Mouse (Mus musculus) urinary bladder, postnatal 25 days (tissue): ENCODE measurements around the gene Plxna1.

Experiments used
- DNase-seq: peaks from one replicate; pipeline ENCODE4 v3.0.0; 2022; ENCODE audit warnings: low spot score

Plxna1 gene

DNA sequence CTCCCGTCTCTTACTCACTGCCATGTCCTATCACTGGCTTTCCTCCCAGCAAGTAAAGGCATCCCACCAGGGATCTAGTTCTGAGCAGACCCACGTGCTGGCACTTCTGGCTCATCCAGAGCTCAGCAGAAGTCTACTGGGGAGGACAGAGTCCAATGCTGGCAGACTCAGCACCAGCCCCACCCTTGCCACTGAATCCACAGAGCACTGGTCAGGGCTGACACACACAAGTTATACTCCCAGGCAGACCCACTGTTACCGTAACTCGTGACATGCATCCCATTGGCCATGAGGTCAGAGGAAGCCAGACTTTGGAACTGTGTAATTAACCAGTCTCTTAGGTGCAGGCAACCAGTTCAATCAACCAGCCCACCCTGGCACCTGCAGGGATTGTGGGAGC is 33.8 kb downstream of the Plxna1 start:
- DNase-seq: no peak

DNA sequence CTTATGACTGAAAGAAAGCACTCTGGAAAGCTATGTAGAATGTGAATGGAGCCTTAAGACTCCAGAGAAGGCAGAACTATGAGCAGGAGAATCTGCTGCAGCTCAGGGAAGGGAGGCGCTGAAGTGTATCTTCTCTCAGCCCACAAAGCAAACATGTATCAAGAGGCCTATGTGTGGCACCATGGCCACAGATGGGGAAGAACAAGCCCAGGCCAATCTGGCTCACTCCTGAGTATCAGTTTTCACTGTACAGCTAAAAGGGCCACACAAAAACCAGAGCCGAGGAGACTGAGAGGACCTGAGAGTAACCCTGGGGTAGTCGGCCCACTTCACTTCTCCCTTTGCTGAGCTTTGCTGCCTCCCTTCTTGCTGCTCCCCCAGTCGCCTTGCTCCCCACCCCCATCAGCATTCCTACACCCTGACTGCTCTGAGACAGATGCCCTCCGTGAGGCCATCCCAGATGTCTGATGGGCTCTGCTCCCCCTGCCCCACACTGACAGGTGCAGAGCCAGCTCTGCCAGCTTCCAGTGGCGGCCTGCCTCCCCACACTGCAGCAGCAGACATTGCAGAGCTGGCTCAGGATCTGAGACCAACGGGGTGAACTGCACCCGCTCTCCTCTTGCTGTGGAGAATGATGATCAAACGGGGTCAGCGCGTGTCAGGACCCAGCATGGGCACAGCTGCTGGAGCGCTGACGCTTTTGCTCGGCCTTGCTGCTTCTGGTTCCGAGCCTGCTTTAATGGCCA is 34.5 kb downstream of the Plxna1 start:
- DNase-seq: no peak

DNA sequence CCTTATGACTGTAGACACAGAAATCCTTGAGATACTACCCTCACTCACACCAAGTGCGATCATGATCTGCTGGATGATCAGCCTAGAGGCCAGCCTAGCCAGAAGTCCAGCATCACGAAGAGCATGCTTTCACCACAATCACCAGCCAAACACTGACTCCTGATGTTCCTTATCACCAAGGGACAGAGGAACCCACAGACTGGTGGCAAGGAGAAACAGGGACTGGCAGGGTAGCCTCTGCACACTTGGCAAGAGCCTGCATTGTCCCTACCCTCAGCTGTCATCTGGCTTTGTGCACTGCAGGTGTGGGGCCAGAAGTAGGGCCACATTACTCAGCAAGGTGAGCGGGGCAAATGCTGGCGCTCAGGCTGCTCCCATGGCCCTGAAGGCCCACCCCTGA is 37.6 kb downstream of the Plxna1 start:
- no peak for DNase-seq

DNA sequence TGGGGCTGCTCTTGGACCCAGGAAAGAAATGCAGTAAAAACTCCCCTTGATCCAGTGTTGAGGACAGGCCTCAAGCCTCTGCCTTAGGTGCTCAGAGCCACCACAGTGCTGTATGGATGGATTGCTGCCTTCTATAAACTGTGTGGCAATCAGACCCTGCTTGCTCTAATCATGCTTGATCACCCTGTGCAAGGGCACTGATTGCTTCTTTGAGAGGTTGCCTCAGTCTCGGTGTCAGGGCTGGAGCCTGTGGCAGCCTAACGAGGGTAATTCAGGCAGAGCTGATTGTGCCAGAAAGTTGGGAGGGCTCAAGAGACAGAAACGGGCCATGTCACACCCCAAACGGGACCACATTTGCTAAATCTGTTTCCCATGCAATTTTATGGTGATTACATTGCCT is 47.2 kb downstream of the Plxna1 start:
- no peak for DNase-seq

DNA sequence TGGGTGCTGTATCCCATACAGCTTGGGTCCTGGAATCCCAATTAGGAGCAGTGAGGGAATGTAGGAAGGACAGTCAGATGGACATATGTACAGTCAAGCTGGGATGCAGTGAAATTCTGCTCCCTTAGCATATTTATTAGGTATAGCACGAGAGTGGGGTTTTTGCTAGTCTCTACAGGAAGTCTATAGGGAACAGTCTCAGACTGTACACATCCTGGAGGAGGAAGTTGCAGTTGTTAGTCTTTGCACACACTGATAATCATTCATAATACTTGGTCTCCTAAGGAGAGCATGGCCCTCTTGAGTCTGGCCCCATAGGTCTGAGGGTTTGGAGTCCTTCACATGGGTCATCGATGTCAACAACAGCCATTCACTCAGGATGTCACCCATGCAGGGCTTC is 50.9 kb downstream of the Plxna1 start:
- no peak for DNase-seq

DNA sequence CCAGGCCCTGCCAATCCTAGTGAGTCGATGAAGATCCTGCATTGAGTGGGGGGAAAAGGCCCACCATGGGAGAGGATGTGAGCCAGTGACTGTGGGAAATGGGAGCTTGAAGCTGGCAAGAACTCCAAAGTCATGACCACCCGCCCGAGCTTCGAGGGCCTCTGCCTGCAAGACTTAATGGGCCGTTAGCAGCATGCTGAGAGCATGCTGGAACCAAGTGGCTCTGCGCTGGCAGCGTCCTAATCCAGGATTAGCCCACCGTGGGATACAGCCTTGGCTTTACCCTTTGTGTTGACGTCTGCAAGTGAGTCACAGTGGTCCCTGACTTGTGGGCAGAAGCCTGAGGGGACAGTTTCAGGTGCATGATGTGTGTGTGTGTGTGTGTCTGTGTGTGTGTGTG is 52.2 kb downstream of the Plxna1 start:
- DNase-seq: no peak

DNA sequence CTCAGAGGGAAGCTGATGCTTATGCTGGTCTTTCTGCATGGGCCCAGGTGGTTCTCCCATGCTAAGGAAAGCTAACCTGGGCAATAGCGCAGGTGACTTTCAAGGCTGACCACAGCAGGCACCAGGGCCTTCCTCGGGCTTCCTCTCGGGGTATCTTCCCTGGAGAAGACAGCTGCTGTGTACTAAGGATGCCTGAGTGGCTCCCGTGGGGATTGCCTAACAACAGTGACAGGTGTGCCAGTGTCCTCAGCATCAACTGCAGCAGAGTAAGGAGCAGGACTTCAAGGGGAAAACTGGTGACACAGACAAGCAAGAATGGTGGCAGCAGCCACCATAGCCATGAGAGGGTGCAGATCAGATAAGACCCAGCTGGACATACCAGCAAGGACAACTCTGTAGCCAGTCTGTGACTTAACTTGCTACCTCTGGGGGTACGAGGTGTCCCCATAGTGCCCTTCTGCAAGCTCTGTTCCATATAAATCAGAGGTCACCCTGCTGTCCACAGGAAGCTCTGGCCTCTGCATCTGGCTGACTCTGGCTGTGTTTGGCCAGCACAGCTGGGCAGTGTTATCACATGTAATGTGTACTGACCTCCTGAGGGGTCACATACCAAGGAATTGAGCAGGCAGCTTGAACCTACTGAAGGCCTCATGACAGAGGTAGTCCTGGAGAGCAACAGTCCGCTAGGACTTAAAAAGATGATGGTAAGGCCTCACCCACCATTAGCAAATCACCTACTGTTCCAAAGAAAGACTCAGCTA is 54.0 kb downstream of the Plxna1 start:
- DNase-seq: no peak

DNA sequence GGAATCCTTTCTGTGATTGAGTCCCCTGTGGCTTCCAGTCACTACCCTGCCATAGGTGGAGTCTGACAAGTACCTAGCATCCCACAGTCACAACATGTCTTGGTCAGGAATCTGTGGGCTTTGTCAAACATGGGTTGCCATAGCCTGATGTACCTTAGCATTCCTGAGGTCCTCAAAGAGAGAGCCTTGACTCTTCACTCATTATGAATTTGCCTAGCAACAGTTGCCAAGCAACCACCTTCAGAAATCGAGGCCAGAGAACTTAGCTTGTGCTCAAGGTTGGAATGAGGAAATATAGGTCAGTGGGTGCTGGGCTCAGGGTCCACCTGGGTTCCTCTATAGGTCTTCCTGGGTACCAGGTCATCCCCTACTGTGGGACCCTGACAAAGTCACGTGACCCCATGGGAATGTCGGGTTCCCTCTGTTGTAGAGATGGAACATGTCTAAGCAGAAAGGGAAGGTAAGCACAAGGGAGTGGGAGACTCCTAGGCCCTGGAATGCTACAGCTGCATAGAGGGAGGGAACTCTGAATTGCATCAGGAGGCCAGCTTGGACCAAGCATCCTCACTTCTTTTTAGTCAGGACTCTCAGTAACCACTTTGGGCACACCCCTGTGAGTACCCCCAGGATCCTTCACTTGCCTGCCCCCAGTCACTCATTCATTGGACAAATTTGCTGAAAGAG is 57.9 kb downstream of the Plxna1 start:
- no peak for DNase-seq

DNA sequence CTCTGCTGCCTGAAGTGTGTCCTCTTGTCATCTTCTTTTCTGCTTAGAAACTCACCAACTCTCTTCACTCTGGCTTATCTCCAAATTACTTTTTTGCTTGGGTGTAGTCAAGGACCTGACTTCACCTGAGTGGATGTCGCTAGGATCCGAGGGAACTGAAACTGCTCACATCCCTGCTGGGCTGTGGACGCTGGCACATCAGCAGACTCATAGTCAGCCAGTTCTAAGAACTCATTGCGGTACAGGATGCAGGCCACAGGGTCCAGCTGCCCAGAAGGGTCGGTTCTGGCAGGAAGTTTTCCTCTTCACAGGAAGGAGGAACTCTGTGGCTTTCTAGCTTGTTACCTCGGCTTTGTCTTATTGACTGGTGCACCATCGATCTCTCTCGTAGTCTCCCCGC is 62.6 kb downstream of the Plxna1 start:
- DNase-seq: no peak

DNA sequence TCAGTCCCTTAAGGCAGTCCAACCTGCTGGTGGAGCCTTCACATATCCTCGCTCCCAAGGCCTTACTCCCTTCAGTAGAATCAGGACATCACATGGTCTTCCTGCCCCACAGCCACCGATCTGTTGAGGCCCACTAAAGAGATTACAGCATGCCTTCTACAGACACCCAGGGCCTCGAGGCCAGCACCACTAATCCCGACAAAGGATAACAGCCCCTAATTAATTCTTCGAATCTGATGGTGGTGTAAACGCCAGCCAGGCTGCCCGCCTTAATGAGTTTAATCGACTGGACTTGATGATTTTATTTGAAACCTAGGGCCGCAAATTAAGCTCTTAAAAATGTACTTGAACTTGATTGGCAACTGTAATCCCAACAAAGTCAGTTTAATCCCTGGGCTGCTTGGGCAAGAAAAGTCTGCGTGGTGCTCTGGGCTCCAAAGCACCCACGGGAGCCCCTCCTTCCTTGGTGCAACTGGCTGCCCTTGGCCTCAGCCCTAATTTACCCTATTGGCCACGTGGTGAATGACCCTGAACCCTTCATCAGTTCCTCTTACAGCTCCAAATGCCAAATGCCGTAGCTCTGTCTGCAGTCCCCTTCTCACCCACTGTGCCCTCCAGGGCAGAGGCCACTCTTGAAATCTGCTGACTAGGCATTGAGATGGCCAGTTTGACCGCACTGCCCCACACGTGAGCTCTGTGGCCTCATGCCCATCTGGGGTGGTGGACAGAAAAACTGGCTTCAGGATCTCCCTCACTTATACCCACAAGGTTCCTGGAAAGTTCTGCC is 65.3 kb downstream of the Plxna1 start:
- no peak for DNase-seq

DNA sequence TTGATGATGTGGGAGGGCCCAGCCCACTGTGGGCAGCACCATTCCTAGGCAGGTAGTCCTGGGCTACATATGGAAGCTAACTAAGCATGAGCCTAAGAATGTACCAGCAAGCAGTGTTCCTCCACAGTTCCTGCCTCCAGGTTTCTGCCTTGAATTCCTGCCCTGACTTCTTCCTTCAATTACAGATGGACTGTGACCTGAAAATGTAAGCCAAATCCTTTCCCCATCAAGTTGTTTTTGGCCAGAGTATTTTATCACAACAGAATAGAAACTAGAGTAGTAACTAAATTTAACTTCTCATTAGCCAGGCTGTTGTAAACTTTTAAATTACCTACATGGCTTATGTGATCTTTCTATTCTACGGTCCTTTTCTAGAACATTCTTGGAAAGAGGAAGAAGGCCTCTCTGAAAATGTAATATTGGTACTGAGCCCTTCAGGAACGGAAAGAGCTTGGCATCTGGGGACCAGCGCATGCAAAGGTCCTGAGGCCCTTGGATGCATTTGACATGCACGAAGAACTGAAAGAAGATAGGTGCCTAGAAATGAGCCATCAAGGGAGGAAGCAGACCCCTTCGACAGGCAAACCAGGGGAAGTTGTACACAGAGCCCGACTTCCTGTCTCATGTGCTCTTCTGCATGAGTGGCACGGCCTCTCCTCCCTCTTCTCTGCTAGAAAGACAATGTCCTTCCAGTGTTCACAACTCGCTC is 66.3 kb downstream of the Plxna1 start:
- DNase-seq: no peak

DNA sequence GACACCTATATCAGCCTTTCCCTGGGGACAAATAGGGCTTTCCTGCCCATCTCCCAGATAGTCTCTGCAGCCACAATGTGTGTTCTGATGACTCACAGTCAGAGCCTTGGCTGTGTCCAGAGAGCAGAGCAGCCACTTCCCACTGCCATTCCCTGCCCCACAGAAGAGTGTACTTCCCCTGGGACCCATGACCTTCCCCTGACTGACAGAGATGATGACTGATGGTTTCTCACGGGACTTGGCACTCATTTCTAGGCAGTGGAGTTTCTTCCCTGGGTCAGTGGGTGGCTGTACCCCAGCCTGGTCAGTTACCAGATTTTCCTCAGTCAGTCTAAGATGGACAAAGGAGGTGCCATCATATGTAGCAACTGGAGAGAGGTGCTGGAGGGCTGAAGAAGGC is 67.8 kb downstream of the Plxna1 start:
- DNase-seq: no peak

DNA sequence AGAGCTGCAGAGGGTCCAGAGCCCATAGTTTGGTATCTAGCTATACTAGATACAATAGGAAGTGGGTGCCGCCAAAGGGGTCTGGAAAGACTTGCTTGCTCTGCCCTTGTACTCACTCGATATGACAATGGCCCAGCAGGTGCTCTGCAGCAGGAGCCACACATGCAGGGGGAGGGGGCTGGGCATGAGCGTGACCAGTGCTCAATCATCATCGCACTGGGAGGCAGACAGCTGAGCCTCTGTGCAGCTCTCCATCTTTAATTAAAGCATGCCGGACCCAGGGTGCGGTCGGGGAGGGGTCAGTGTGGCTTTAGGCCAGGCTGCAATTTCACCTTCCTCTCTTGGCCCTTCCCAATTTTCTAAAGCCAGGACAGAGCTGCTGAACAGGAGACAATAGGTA is 70.9 kb downstream of the Plxna1 start:
- DNase-seq: no peak

DNA sequence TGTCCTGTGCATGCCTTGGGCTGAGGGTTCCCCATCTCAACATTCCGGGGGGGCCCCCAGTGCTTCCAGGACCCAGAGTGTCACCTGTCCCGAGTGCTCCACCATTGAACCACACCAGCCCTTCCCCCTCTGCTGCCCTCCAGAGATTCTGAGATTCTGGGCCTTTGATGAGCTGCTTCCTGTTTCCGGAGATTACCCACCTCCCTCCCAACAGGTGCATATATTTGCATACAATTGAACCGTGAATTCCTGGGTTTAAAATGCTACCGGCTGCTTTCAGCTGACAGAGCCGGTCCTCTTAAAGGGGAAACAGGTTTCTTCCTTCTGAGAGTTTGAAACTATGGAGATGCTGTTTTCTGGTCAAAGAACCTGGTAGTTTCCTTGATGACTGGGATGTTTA is 74.3 kb downstream of the Plxna1 start:
- no peak for DNase-seq

DNA sequence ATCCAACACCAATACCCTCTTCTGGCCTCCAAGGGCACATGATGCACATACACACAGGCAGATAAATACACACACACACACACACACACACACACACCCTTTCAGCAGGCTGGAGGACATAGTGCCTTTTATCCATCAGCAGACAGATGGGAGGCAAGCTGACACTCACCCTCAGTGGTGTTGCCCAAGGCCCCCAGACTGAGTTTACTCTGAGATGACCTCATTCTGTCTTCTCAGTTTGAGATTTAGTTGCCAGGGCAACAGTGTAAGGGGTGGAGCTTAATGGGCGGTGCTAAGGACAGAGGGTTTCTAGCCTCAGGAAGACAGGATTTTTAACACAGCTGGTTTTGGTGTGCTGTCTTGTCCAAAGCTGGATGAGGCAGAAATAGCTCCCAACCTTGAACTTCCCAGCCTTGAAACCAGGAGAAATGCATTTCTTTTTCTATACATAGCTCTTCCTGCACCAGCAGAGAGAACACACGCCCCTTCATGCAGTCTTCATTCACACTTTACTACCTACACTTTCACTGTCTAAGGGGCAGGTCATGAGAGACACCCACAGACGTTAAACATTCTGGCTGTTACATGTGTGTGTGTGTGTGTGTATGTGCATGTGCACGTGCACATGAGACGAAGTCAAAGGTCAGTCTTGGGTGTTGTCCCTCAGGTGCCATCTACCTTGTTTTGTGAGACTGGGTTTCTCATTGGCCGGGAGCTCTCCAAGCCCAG is 75.6 kb downstream of the Plxna1 start:
- no peak for DNase-seq

DNA sequence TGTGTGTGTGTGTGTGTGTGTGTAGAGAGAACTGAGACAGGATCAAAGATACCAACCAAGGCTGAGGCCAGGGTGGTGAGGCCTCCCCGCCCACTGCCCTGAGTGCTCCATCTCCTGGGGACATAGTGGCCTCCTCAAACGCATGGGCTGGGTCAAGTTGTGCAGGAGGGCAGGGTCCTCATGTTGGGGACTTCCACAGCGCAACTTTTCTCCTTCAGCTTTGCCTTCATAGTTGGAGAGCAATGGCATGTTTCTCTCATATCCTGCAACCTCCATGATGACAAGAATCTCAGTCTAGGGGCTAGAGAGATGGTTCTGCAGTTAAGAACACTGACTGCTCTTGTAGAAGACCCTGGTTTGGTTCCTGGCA is 76.1 kb downstream of the Plxna1 start:
- no peak for DNase-seq

DNA sequence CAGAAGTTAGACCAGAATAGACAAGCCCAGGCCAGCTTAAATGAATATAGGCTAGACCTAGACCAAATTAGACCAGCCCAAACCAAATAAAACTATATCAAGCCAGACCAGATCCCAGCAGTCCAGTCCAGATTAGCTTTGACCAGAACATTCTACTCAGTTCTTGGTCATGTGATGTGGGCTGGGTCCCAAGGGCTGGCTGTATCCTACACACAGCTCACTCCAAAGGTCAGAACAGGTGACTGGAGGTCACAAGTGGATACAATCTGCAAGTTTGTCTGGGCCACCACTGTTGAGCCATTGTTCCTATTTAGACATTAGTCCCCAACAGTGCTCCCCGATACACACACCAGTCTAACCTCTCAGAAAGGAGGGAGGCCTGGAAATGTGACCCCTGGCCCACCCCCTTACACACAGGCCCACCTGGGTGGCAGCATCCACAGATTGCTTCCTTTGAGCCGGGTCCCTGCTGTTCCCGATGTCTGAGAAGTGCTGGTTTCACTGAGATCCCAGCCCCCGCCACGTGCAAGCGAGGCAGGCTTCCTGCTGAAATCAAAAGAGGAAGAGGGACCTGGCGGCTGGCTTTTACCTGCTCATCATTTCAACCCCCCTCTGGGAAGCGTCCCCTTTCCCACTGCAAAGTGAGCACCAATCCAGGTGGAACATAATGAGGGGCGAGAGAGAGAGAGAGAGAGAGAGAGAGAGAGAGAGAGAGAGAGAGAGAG is 76.7 kb downstream of the Plxna1 start:
- DNase-seq: no peak

DNA sequence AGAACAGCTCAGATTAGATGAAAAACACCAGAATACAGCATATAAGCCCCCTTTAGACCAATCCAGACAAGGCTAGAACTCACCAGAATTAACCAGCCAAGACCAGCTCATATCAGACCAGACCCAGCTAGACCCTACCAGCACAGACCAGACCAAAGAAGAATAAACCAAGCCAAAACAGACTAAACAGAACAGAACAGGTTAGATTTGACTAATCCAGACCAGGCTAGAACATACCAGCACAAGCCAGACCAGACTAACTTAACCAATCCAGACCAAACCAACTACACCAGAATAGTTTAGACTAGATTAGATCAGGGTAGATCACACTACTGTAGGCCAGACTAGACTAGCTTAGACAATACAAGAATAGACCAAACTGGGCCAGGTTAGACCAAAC is 77.3 kb downstream of the Plxna1 start:
- DNase-seq: no peak

DNA sequence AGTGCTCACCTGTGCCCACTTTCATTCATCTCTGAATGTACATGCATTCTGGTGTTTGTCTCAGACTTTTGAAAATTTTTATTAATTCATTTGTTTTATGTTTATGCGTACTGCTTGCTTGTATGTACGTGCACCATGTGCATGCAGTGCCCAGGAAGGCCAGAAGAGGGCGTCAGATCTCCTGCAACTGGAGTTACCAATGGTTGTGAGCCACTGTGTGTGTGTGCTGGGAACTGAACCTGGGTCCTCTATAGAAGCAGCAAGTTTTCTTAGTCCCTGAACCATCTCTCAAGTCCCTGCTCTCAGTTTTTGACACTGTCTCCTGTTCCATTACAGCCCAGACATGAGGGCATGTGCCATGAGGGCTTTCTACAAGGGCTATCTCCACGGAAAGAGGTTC is 79.3 kb downstream of the Plxna1 start:
- no peak for DNase-seq

DNA sequence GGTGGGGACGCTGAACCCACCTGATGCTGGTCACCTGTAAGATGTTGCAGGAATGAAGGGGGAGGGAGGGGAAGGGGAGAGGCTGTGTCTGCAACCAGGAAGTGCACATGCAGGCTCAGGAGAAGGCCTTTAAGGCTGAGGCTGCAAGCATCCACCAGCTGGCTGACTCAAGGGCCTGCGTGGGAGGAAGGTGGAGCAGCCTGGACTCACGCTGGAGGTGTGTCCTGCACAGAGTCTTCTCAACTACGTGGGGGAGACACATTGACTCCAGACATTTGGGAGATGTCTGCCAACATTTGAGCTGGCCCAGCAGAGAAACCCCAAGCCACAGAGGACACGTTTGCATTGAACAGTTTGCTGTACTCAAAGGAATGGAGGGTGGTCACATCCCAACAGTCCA is 79.8 kb downstream of the Plxna1 start:
- DNase-seq: no peak
